Mouse (Mus musculus) forebrain, postnatal 0 days (tissue): ENCODE results near the gene Znhit3. TPM values are rescaled to one million over a fixed set of nuclear protein-coding genes. Genes with fewer than 3 reads are reported as not detected.

Experiments
- ATAC-seq: fragments of 200-750 bp; cut with Nextera tagmentation; 2 replicates; pipeline ENCODE4 v1.8.0; 2017; ENCODE audit warnings: mild to moderate bottlenecking, moderate library complexity
- DNase-seq: peaks from one replicate; pipeline ENCODE4 v3.0.0-alpha.2; 2015
- H3K27ac ChIP-seq: fragments of 300-500 bp; sonication (generic); 2 replicates; pipeline ENCODE4 v1.5.1; 2014; ENCODE audit warnings: low read depth, mild to moderate bottlenecking, antibody characterized with exemption, low read length, moderate library complexity, mixed read lengths
- H3K27me3 ChIP-seq: fragments of 300-500 bp; sonication (generic); 2 replicates; pipeline ENCODE4 v1.6.1; 2014; ENCODE audit warnings: mild to moderate bottlenecking, low read length, mixed read lengths; ENCODE audit not compliant: insufficient read depth
- H3K36me3 ChIP-seq: fragments of 300-500 bp; sonication (generic); 2 replicates; pipeline ENCODE4 v1.6.1; 2014; ENCODE audit warnings: mild to moderate bottlenecking, moderate library complexity; ENCODE audit not compliant: insufficient read depth
- H3K4me1 ChIP-seq: fragments of 300-500 bp; sonication (generic); 2 replicates; pipeline ENCODE4 v1.6.1; 2014; ENCODE audit warnings: antibody characterized with exemption; ENCODE audit not compliant: insufficient read depth
- H3K4me2 ChIP-seq: fragments of 300-500 bp; sonication (generic); 2 replicates; pipeline ENCODE4 v1.6.1; 2014; ENCODE audit warnings: low read depth, mild to moderate bottlenecking, moderate library complexity
- H3K4me3 ChIP-seq: fragments of 300-500 bp; sonication (generic); 2 replicates; pipeline ENCODE4 v1.5.1; 2014; ENCODE audit warnings: low read depth, low read length, mixed read lengths
- H3K9ac ChIP-seq: fragments of 300-500 bp; sonication (generic); 2 replicates; pipeline ENCODE4 v1.6.1; 2014; ENCODE audit warnings: mild to moderate bottlenecking
- H3K9me3 ChIP-seq: fragments of 300-500 bp; sonication (generic); 2 replicates; pipeline ENCODE4 v1.6.1; 2016; ENCODE audit warnings: low read length
- CTCF ChIP-seq: sonication (generic); IDR thresholded peaks from 2 replicates; pipeline ENCODE4 v1.5.1; 2016; ENCODE audit warnings: antibody characterized with exemption, control low read depth, low read depth
- WGBS: fragments of 180-500 bp; shearing (Covaris S2); extraction: QIAGEN DNeasy Blood & Tissue Kit; methylation state at CpG from one replicate; pipeline ENCODE4 v1.1.7; 2014; 5-methylcytosine and 5-hydroxymethylcytosine counted together
- polyA plus RNA-seq: library from polyadenylated mRNA; unstranded; fragments of >200 nt; fragmentation: Nextera tagmentation; extraction: Ambion mirVana; gene quantifications from 2 replicates; pipeline ENCODE4 v1.2.1, GENCODE M21; 2015
- total RNA-seq: library from RNA; depleted of rRNA; stranded (reverse); fragments of >200 nt; gene quantifications from 2 replicates; pipeline ENCODE4 v1.2.3, GENCODE M21; 2014

Znhit3 gene
- total and polyA plus RNA-seq, 2 experiments from 2014 or later: 40.0 to 83.9 TPM

- H3K27me3 ChIP-seq: no peaks in the 10 kb centered on the region
- peaks cover 7% of the 10 kb centered on the region; the same call in 1 of the 2 replicates for H3K4me1 ChIP-seq
- no peak for TF ChIP-seq CTCF
- no peaks in the 10 kb centered on the region for H3K9me3 ChIP-seq
- no peak overlapping the region for H3K27ac ChIP-seq
- H3K36me3 ChIP-seq: peaks cover 70% of the 10 kb centered on the region
- H3K4me2 ChIP-seq: no peak overlapping the region
- no peak overlapping the region for H3K9ac ChIP-seq
- no peak for ATAC-seq
- DNase-seq: no peak
- 50% methylated on average over 4 of the region's 4 CpGs for WGBS
- H3K4me3 ChIP-seq: no peak overlapping the region
Measured at GRCm38 (mm10) chr11:84910411-84910810, 5.8 kb downstream of the Znhit3 start.

- WGBS: 94% methylated on average over 6 of the region's 6 CpGs
- DNase-seq (no peak), ATAC-seq (no peak)
- TF ChIP-seq CTCF: no peak
- Histone ChIP-seq H3K36me3 (peaks cover 79% of the 10 kb centered on the region), H3K4me2 (no peak overlapping the region), H3K9ac (no peak overlapping the region), H3K9me3 (no peaks in the 10 kb centered on the region), H3K4me3 (no peak overlapping the region), H3K27me3 (no peaks in the 10 kb centered on the region), H3K27ac (no peak overlapping the region), H3K4me1 (no peaks in the 10 kb centered on the region)
Measured at GRCm38 (mm10) chr11:84908480-84908879, 7.7 kb downstream of the Znhit3 start.

- no peak overlapping the region for H3K4me2 ChIP-seq
- H3K9ac ChIP-seq: no peak overlapping the region
- H3K9me3 ChIP-seq: no peaks in the 10 kb centered on the region
- DNase-seq: no peak
- H3K36me3 ChIP-seq: peaks cover 85% of the 10 kb centered on the region
- 87% methylated on average over 3 of the region's 3 CpGs for WGBS
- no peak overlapping the region for H3K27ac ChIP-seq
- no peaks in the 10 kb centered on the region for H3K27me3 ChIP-seq
- no peak for ATAC-seq
- H3K4me3 ChIP-seq: no peak overlapping the region
- H3K4me1 ChIP-seq: no peaks in the 10 kb centered on the region
- TF ChIP-seq CTCF: no peak
Measured at GRCm38 (mm10) chr11:84907081-84907480, 9.1 kb downstream of the Znhit3 start.

GRCm38 (mm10) chr11:84904597-84905144, 11.5 kb downstream of the Znhit3 start:
- DNase-seq (no peak), ATAC-seq (no peak)
- WGBS: 89% methylated on average over 9 of the region's 9 CpGs
- Histone ChIP-seq H3K4me3 (no peak overlapping the region), H3K9me3 (no peaks in the 10 kb centered on the region), H3K27me3 (no peaks in the 10 kb centered on the region), H3K36me3 (peaks cover 90% of the 10 kb centered on the region), H3K9ac (no peak overlapping the region), H3K27ac (no peak overlapping the region), H3K4me2 (no peak overlapping the region), H3K4me1 (no peaks in the 10 kb centered on the region)
- no peak for TF ChIP-seq CTCF

GRCm38 (mm10) chr11:84893113-84893512, 23.1 kb downstream of the Znhit3 start:
- H3K27me3 ChIP-seq: no peaks in the 10 kb centered on the region
- DNase-seq (no peak), ATAC-seq (no peak)
- no peak for TF ChIP-seq CTCF
- H3K9me3 ChIP-seq: no peaks in the 10 kb centered on the region
- no peak overlapping the region for H3K4me3 ChIP-seq
- peaks cover 42% of the 10 kb centered on the region for H3K36me3 ChIP-seq
- 89% methylated on average over 15 of the region's 15 CpGs for WGBS
- no peaks in the 10 kb centered on the region for H3K4me1 ChIP-seq
- no peak overlapping the region for H3K27ac ChIP-seq
- H3K4me2 ChIP-seq: no peak overlapping the region
- H3K9ac ChIP-seq: no peak overlapping the region

- H3K4me2 ChIP-seq: no peak overlapping the region
- TF ChIP-seq CTCF: no peak
- H3K9me3 ChIP-seq: no peaks in the 10 kb centered on the region
- no peak overlapping the region for H3K9ac ChIP-seq
- no peaks in the 10 kb centered on the region for H3K27me3 ChIP-seq
- H3K27ac ChIP-seq: no peak overlapping the region
- H3K36me3 ChIP-seq: peaks cover 42% of the 10 kb centered on the region
- DNase-seq: no peak
- no peak overlapping the region for H3K4me3 ChIP-seq
- WGBS: 91% methylated on average over 7 of the region's 7 CpGs
- ATAC-seq: no peak
- H3K4me1 ChIP-seq: no peaks in the 10 kb centered on the region
Measured at GRCm38 (mm10) chr11:84891705-84892104, 24.5 kb downstream of the Znhit3 start.

- no peaks in the 10 kb centered on the region for H3K9me3 ChIP-seq
- H3K4me2 ChIP-seq: no peak overlapping the region
- no peak overlapping the region for H3K9ac ChIP-seq
- H3K36me3 ChIP-seq: peaks cover 40% of the 10 kb centered on the region
- H3K27ac ChIP-seq: no peak overlapping the region
- WGBS: 94% methylated on average over 2 of the region's 2 CpGs
- no peak overlapping the region for H3K4me3 ChIP-seq
- no peak for TF ChIP-seq CTCF
- no peaks in the 10 kb centered on the region for H3K4me1 ChIP-seq
- DNase-seq: no peak
- H3K27me3 ChIP-seq: no peaks in the 10 kb centered on the region
- no peak for ATAC-seq
Measured at GRCm38 (mm10) chr11:84889492-84889891, 26.7 kb downstream of the Znhit3 start.
